Mouse (Mus musculus): ENCODE measurements around the gene Sumo2. TPM values are rescaled to one million over a fixed set of nuclear protein-coding genes. Genes with fewer than 3 reads are reported as not detected.

Gene Sumo2
- polyA plus RNA-seq, 2 experiments, result 543 to 942 TPM

- TF ChIP-seq POLR2A (IDR thresholded peaks at IDR 0.05; ENCODE audit: borderline replicate concordance, extremely low read depth, insufficient read depth, insufficient read length), result no peak
- H3K36me3 ChIP-seq (ENCODE audit: control insufficient read depth, insufficient read depth, low read length), result peaks cover 37% of the 10 kb centered on the region
- H3K4me2 ChIP-seq (replicated peaks; ENCODE audit: low read depth, low read length, severe bottlenecking), result peak overlapping the region; percentile 72
- no peaks in the 10 kb centered on the region for H3K9me3 ChIP-seq (ENCODE audit: control insufficient read depth, low read length)
- DNase-seq (ENCODE audit: low spot score), result no peak
- WGBS, result 18% methylated on average over 7 of the region's 7 CpGs
- H3K4me3 ChIP-seq (replicated peaks; ENCODE audit: low read length), result peak overlapping the region; percentile 57
- H3K4me1 ChIP-seq (ENCODE audit: control insufficient read depth, insufficient read depth, low read length), result peaks cover 8% of the 10 kb centered on the region
- no peak for ATAC-seq (ENCODE audit: low FRiP score, low read depth)
- H3K27ac ChIP-seq (replicated peaks; ENCODE audit: low read depth, low read length), result no peak overlapping the region
- H3K9ac ChIP-seq (ENCODE audit: low read depth, low read length, severe bottlenecking), result peak overlapping the region; percentile 60
- no peaks in the 10 kb centered on the region for H3K27me3 ChIP-seq (ENCODE audit: control insufficient read depth, insufficient read depth, low read length)
Measured at GRCm38 (mm10) chr11:115564961-115565360, 28.9 kb upstream of the Sumo2 start.

- peak; percentile 85 for TF ChIP-seq POLR2A (IDR thresholded peaks at IDR 0.05; ENCODE audit: borderline replicate concordance, extremely low read depth, insufficient read depth, insufficient read length)
- peak within 1 kb of the TSS; percentile 60 for H3K9ac ChIP-seq (ENCODE audit: low read depth, low read length, severe bottlenecking)
- peaks cover 8% of the 10 kb centered on the region for H3K4me1 ChIP-seq (ENCODE audit: control insufficient read depth, insufficient read depth, low read length)
- no peaks in the 10 kb centered on the region for H3K9me3 ChIP-seq (ENCODE audit: control insufficient read depth, low read length)
- H3K36me3 ChIP-seq (ENCODE audit: control insufficient read depth, insufficient read depth, low read length), result peaks cover 30% of the 10 kb centered on the region
- H3K4me3 ChIP-seq (replicated peaks; ENCODE audit: low read length), result peak within 1 kb of the TSS; percentile 57
- under 1% methylated on average over 42 of the region's 42 CpGs for WGBS
- H3K27me3 ChIP-seq (ENCODE audit: control insufficient read depth, insufficient read depth, low read length), result no peaks in the 10 kb centered on the region
- peak; percentile 92 for ATAC-seq (ENCODE audit: low FRiP score, low read depth)
- peak; percentile 99 for DNase-seq (ENCODE audit: low spot score)
- peak within 1 kb of the TSS; percentile 78 for H3K27ac ChIP-seq (replicated peaks; ENCODE audit: low read depth, low read length)
- peak within 1 kb of the TSS; percentile 72 for H3K4me2 ChIP-seq (replicated peaks; ENCODE audit: low read depth, low read length, severe bottlenecking)
Measured at GRCm38 (mm10) chr11:115564064-115564809, 28.2 kb upstream of the Sumo2 start, which contains the start of gene Nup85. Gene Nup85 (plus strand): TSS chr11:115564434.

- Histone ChIP-seq H3K9me3 (ENCODE audit: control insufficient read depth, low read length) (no peaks in the 10 kb centered on the region), H3K4me1 (ENCODE audit: control insufficient read depth, insufficient read depth, low read length) (peaks cover 8% of the 10 kb centered on the region), H3K27ac (replicated peaks; ENCODE audit: low read depth, low read length) (peak overlapping the region; percentile 78), H3K4me2 (replicated peaks; ENCODE audit: low read depth, low read length, severe bottlenecking) (peak overlapping the region; percentile 72), H3K27me3 (ENCODE audit: control insufficient read depth, insufficient read depth, low read length) (no peaks in the 10 kb centered on the region), H3K36me3 (ENCODE audit: control insufficient read depth, insufficient read depth, low read length) (peaks cover 22% of the 10 kb centered on the region), H3K9ac (ENCODE audit: low read depth, low read length, severe bottlenecking) (peak overlapping the region; percentile 60), H3K4me3 (replicated peaks; ENCODE audit: low read length) (peak overlapping the region; percentile 57)
- ATAC-seq (ENCODE audit: low FRiP score, low read depth) (no peak), DNase-seq (ENCODE audit: low spot score) (no peak)
- no peak for TF ChIP-seq POLR2A (IDR thresholded peaks at IDR 0.05; ENCODE audit: borderline replicate concordance, extremely low read depth, insufficient read depth, insufficient read length)
- 49% methylated on average over 4 of the region's 4 CpGs for WGBS
Measured at GRCm38 (mm10) chr11:115563406-115563805, 27.3 kb upstream of the Sumo2 start.

GRCm38 (mm10) chr11:115555717-115556116, 19.6 kb upstream of the Sumo2 start:
- ATAC-seq (ENCODE audit: low FRiP score, low read depth) (no peak), DNase-seq (ENCODE audit: low spot score) (no peak)
- Histone ChIP-seq H3K36me3 (ENCODE audit: control insufficient read depth, insufficient read depth, low read length) (no peaks in the 10 kb centered on the region), H3K4me2 (replicated peaks; ENCODE audit: low read depth, low read length, severe bottlenecking) (no peak overlapping the region), H3K4me1 (ENCODE audit: control insufficient read depth, insufficient read depth, low read length) (no peaks in the 10 kb centered on the region), H3K27ac (replicated peaks; ENCODE audit: low read depth, low read length) (no peak overlapping the region), H3K27me3 (ENCODE audit: control insufficient read depth, insufficient read depth, low read length) (no peaks in the 10 kb centered on the region), H3K4me3 (replicated peaks; ENCODE audit: low read length) (no peak overlapping the region), H3K9me3 (ENCODE audit: control insufficient read depth, low read length) (no peaks in the 10 kb centered on the region), H3K9ac (ENCODE audit: low read depth, low read length, severe bottlenecking) (no peak overlapping the region)
- TF ChIP-seq POLR2A (IDR thresholded peaks at IDR 0.05; ENCODE audit: borderline replicate concordance, extremely low read depth, insufficient read depth, insufficient read length), result no peak
- 76% methylated on average over 17 of the region's 17 CpGs for WGBS

- no peak overlapping the region for H3K9ac ChIP-seq (ENCODE audit: low read depth, low read length, severe bottlenecking)
- TF ChIP-seq POLR2A (IDR thresholded peaks at IDR 0.05; ENCODE audit: borderline replicate concordance, extremely low read depth, insufficient read depth, insufficient read length), result no peak
- H3K4me3 ChIP-seq (replicated peaks; ENCODE audit: low read length), result no peak overlapping the region
- no peak overlapping the region for H3K27ac ChIP-seq (replicated peaks; ENCODE audit: low read depth, low read length)
- H3K36me3 ChIP-seq (ENCODE audit: control insufficient read depth, insufficient read depth, low read length), result no peaks in the 10 kb centered on the region
- no peak for ATAC-seq (ENCODE audit: low FRiP score, low read depth)
- no peak for DNase-seq (ENCODE audit: low spot score)
- no peaks in the 10 kb centered on the region for H3K27me3 ChIP-seq (ENCODE audit: control insufficient read depth, insufficient read depth, low read length)
- WGBS, result 68% methylated on average over 4 of the region's 4 CpGs
- no peaks in the 10 kb centered on the region for H3K4me1 ChIP-seq (ENCODE audit: control insufficient read depth, insufficient read depth, low read length)
- H3K4me2 ChIP-seq (replicated peaks; ENCODE audit: low read depth, low read length, severe bottlenecking), result no peak overlapping the region
- H3K9me3 ChIP-seq (ENCODE audit: control insufficient read depth, low read length), result no peaks in the 10 kb centered on the region
Measured at GRCm38 (mm10) chr11:115552783-115553182, 16.7 kb upstream of the Sumo2 start.
